Mouse (Mus musculus) bone marrow macrophage, adult 2 months (primary cell): ENCODE results near the gene Tctn1. TPM values are rescaled to one million over a fixed set of nuclear protein-coding genes. Genes with fewer than 3 reads are reported as not detected.

Experiments used
- H3K27ac ChIP-seq: 2 replicates; pipeline ENCODE4 v1.5.1; 2012; ENCODE audit warnings: low read depth, low read length; ENCODE audit not compliant: insufficient read depth
- H3K4me1 ChIP-seq: 2 replicates; pipeline ENCODE4 v1.6.1; 2012; ENCODE audit warnings: low read length; ENCODE audit not compliant: control insufficient read depth, insufficient read depth
- H3K4me3 ChIP-seq: 2 replicates; pipeline ENCODE4 v1.5.1; 2012; ENCODE audit warnings: mild to moderate bottlenecking, low read length, moderate library complexity; ENCODE audit not compliant: insufficient read depth
- CTCF ChIP-seq: IDR thresholded peaks from 2 replicates; pipeline ENCODE4 v1.5.1; 2012; ENCODE audit warnings: low read depth, mild to moderate bottlenecking, low read length, moderate library complexity
- POLR2A ChIP-seq: IDR thresholded peaks from 2 replicates; pipeline ENCODE4 v1.6.1; 2012; ENCODE audit warnings: mild to moderate bottlenecking, low read depth, low read length, borderline replicate concordance
- polyA plus RNA-seq: library from polyadenylated mRNA; stranded (reverse); fragments of >200 nt; gene quantifications from 2 replicates; pipeline ENCODE4 v1.2.4, GENCODE M21; 2012; ENCODE audit not compliant: missing spikeins, insufficient read depth, insufficient read length

Gene Tctn1
- polyA plus RNA-seq, 1 experiment = 13.7 TPM

- Histone ChIP-seq H3K4me1 (no peaks in the 10 kb centered on the region), H3K4me3 (no peak overlapping the region), H3K27ac (no peak overlapping the region)
- TF ChIP-seq POLR2A = no peak
- no peak for TF ChIP-seq CTCF
These were observed 12.2 kb downstream of the Tctn1 start for GRCm38 (mm10) chr5:122251895-122252606.

- H3K27ac ChIP-seq = no peak overlapping the region
- H3K4me3 ChIP-seq = no peak overlapping the region
- peaks cover 8% of the 10 kb centered on the region for H3K4me1 ChIP-seq
- no peak for TF ChIP-seq CTCF
- TF ChIP-seq POLR2A = no peak
These were observed 15.0 kb downstream of the Tctn1 start for GRCm38 (mm10) chr5:122249281-122249680.

GRCm38 (mm10) chr5:122247934-122248333 is 16.3 kb downstream of the Tctn1 start:
- no peak for TF ChIP-seq CTCF
- no peak for TF ChIP-seq POLR2A
- Histone ChIP-seq H3K4me1 (peaks cover 18% of the 10 kb centered on the region), H3K27ac (no peak overlapping the region), H3K4me3 (no peak overlapping the region)

- TF ChIP-seq CTCF = no peak
- no peak for TF ChIP-seq POLR2A
- Histone ChIP-seq H3K27ac (no peak overlapping the region), H3K4me3 (no peak overlapping the region), H3K4me1 (peaks cover 22% of the 10 kb centered on the region)
These were observed 16.7 kb downstream of the Tctn1 start for GRCm38 (mm10) chr5:122247529-122247928.

- TF ChIP-seq CTCF (no peak), POLR2A (no peak)
- peaks cover 31% of the 10 kb centered on the region for H3K4me1 ChIP-seq
- no peak overlapping the region for H3K27ac ChIP-seq
- H3K4me3 ChIP-seq = no peak overlapping the region
These were observed 17.6 kb downstream of the Tctn1 start for GRCm38 (mm10) chr5:122246547-122247167.

GRCm38 (mm10) chr5:122245186-122245585 is 19.1 kb downstream of the Tctn1 start:
- no peak for TF ChIP-seq CTCF
- no peak for TF ChIP-seq POLR2A
- Histone ChIP-seq H3K4me1 (peaks cover 31% of the 10 kb centered on the region), H3K27ac (no peak overlapping the region), H3K4me3 (no peak overlapping the region)

- no peak overlapping the region for H3K27ac ChIP-seq
- no peak overlapping the region for H3K4me3 ChIP-seq
- H3K4me1 ChIP-seq = peaks cover 31% of the 10 kb centered on the region
- no peak for TF ChIP-seq POLR2A
- TF ChIP-seq CTCF = no peak
These were observed 20.3 kb downstream of the Tctn1 start for GRCm38 (mm10) chr5:122243781-122244523.

GRCm38 (mm10) chr5:122242521-122243123 is 21.6 kb downstream of the Tctn1 start:
- no peak for TF ChIP-seq POLR2A
- no peak for TF ChIP-seq CTCF
- H3K4me1 ChIP-seq = peaks cover 31% of the 10 kb centered on the region
- peak overlapping the region; percentile 74 for H3K27ac ChIP-seq
- no peak overlapping the region for H3K4me3 ChIP-seq

- no peak overlapping the region for H3K4me3 ChIP-seq
- no peak overlapping the region for H3K27ac ChIP-seq
- no peak for TF ChIP-seq CTCF
- TF ChIP-seq POLR2A = no peak
- peaks cover 31% of the 10 kb centered on the region for H3K4me1 ChIP-seq
These were observed 23.3 kb downstream of the Tctn1 start for GRCm38 (mm10) chr5:122240989-122241388.

GRCm38 (mm10) chr5:122240521-122240920 is 23.7 kb downstream of the Tctn1 start:
- Histone ChIP-seq H3K27ac (no peak overlapping the region), H3K4me1 (peaks cover 31% of the 10 kb centered on the region), H3K4me3 (no peak overlapping the region)
- TF ChIP-seq CTCF (no peak), POLR2A (no peak)
